Mouse (Mus musculus) midbrain, postnatal 0 days (tissue): ENCODE results near the gene Ttc7b. TPM values are rescaled to one million over a fixed set of nuclear protein-coding genes. Genes with fewer than 3 reads are reported as not detected.

Source experiments
- ATAC-seq: fragments of 200-750 bp; cut with Nextera tagmentation; 2 replicates; pipeline ENCODE4 v1.8.0; 2017; ENCODE audit warnings: moderate number of reproducible peaks, mild to moderate bottlenecking, moderate TSS enrichment, moderate library complexity; ENCODE audit not compliant: low FRiP score
- DNase-seq: peaks from one replicate; pipeline ENCODE4 v3.0.0-alpha.2; 2015; ENCODE audit warnings: low spot score
- H3K27ac ChIP-seq: fragments of 300-500 bp; sonication (generic); 2 replicates; pipeline ENCODE4 v1.5.1; 2014; ENCODE audit warnings: low read depth, mild to moderate bottlenecking, low read length, mixed read lengths
- H3K27me3 ChIP-seq: fragments of 300-500 bp; sonication (generic); 2 replicates; pipeline ENCODE4 v1.6.1; 2014; ENCODE audit warnings: low read length, control low read depth, mixed read lengths; ENCODE audit not compliant: insufficient read depth
- H3K36me3 ChIP-seq: fragments of 300-500 bp; sonication (generic); 2 replicates; pipeline ENCODE4 v1.6.1; 2014; ENCODE audit warnings: low read length, control low read depth, mixed read lengths; ENCODE audit not compliant: insufficient read depth
- H3K4me1 ChIP-seq: fragments of 300-500 bp; sonication (generic); 2 replicates; pipeline ENCODE4 v1.6.1; 2014; ENCODE audit warnings: mild to moderate bottlenecking, control low read depth, antibody characterized with exemption, low read length, mixed read lengths; ENCODE audit not compliant: insufficient read depth
- H3K4me2 ChIP-seq: fragments of 300-500 bp; sonication (generic); 2 replicates; pipeline ENCODE4 v1.6.1; 2014; ENCODE audit warnings: low read depth, mild to moderate bottlenecking, low read length, mixed read lengths; ENCODE audit not compliant: poor library complexity, severe bottlenecking
- H3K4me3 ChIP-seq: fragments of 300-500 bp; sonication (generic); 2 replicates; pipeline ENCODE4 v1.5.1; 2014; ENCODE audit warnings: low read depth, mild to moderate bottlenecking, low read length, moderate library complexity
- H3K9ac ChIP-seq: fragments of 300-500 bp; sonication (generic); replicated peaks from 2 replicates; pipeline ENCODE4 v1.6.1; 2014; ENCODE audit warnings: mild to moderate bottlenecking, low read length, moderate library complexity, mixed read lengths; ENCODE audit not compliant: poor library complexity, severe bottlenecking
- H3K9me3 ChIP-seq: fragments of 300-500 bp; sonication (generic); 2 replicates; pipeline ENCODE4 v1.6.1; 2016; ENCODE audit warnings: low read length, control low read depth
- CTCF ChIP-seq: IDR thresholded peaks from 2 replicates; pipeline ENCODE4 v1.5.1; 2016; ENCODE audit warnings: antibody characterized with exemption, mild to moderate bottlenecking
- WGBS: fragments of 180-500 bp; shearing (Covaris S2); extraction: QIAGEN DNeasy Blood & Tissue Kit; methylation state at CpG from one replicate; pipeline ENCODE4 v1.1.7; 2014; 5-methylcytosine and 5-hydroxymethylcytosine counted together
- polyA plus RNA-seq: library from polyadenylated mRNA; unstranded; fragments of >200 nt; fragmentation: Nextera tagmentation; extraction: Ambion mirVana; gene quantifications from 2 replicates; pipeline ENCODE4 v1.2.1, GENCODE M21; 2015
- total RNA-seq: library from RNA; depleted of rRNA; stranded (reverse); fragments of >200 nt; gene quantifications from 2 replicates; pipeline ENCODE4 v1.2.3, GENCODE M21; 2014

Ttc7b gene
- total and polyA plus RNA-seq, 2 experiments from 2014 or later, result 8.7 to 38.9 TPM

DNA sequence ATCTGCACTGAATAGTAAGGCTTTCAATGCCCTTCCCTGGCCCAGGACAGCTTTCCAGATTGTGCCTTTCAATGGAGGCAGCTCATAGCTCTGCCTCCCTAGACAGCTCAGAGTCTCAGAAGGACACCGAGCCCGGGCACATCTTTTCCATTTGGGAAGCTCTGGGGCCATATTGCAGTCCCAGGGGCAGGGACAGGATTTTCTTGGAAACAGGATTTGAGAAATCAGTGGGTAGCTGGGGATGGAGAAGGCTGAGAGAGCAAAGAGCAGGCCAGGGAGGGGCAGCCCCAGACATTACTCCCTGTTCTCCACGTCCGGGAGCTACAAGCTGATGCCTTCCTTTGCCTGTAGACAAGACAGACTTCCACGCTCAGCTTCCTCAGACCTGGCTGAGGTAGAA is 9.0 kb upstream of the Ttc7b start:
- H3K36me3 ChIP-seq, result no peaks in the 10 kb centered on the region

DNA sequence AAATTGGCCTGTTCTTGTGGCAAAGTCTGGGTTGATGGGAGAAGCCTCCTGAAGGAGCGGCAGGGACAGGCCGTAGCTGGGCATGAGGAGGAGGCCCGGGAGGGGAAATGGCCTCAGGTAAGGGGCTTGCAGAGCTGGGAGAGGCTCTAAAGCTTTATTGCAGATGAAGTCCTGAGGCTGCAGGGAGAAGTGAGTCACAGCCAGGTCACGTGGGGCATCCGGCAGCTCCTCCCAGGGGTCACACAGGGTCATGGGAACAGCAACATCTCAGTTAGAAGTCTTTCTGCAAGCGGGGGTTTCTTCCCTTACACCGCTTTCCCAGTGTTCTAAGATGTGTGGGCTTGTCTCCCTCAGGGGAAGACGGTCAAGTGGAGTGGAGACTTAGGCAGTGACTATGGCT is 8.5 kb upstream of the Ttc7b start:
- no peak for DNase-seq
- Histone ChIP-seq H3K4me1 (peaks cover 4% of the 10 kb centered on the region; the same call in 1 of the 2 replicates), H3K27ac (no peak overlapping the region), H3K27me3 (no peaks in the 10 kb centered on the region), H3K4me2 (no peak overlapping the region), H3K9me3 (no peaks in the 10 kb centered on the region), H3K36me3 (no peaks in the 10 kb centered on the region), H3K4me3 (no peak overlapping the region), H3K9ac (no peak overlapping the region)
- no peak for TF ChIP-seq CTCF
- ATAC-seq, result no peak
- WGBS, result 36% methylated on average over 8 of the region's 8 CpGs

More for the DNA sequence above, 9.0 kb upstream of the Ttc7b start:
- ATAC-seq (no peak), DNase-seq (no peak)
- Histone ChIP-seq H3K27ac (no peak overlapping the region), H3K9me3 (no peaks in the 10 kb centered on the region), H3K4me3 (no peak overlapping the region), H3K4me2 (no peak overlapping the region), H3K9ac (no peak overlapping the region), H3K27me3 (no peaks in the 10 kb centered on the region), H3K4me1 (peaks cover 7% of the 10 kb centered on the region; the same call in 1 of the 2 replicates)
- WGBS, result 73% methylated on average over 5 of the region's 5 CpGs
- TF ChIP-seq CTCF, result no peak

DNA sequence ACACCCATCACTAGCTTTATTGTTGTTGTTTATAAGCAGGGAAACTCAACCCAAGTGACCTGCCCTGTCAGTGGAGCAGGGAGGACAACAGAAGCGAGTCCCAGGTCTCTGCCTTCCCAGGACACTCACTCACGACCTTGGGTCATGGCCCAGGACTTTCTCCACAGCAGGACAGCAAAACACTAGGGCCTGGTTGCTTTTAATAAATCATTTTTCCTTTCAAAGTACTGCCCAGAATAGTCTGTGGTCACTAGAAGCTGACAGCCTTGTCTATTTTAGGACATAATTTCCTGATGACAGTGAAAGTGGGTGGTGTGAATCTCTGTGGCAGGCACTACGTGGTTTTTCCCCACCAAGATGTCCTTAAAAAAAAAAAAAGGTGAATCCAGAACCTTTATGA is 7.6 kb upstream of the Ttc7b start:
- peak overlapping the region; percentile 38; the same call in 1 of the 2 replicates for H3K27ac ChIP-seq
- TF ChIP-seq CTCF, result no peak
- WGBS, result 62% methylated on average over 3 of the region's 3 CpGs
- H3K4me2 ChIP-seq, result peak overlapping the region; percentile 51
- ATAC-seq (peak; percentile 6; the same call in 1 of the 2 replicates), DNase-seq (no peak)
- 0 out of 2 replicates have a peak overlapping the region, but pooled peaks have one; percentile 13 for H3K9ac ChIP-seq
- H3K36me3 ChIP-seq, result no peaks in the 10 kb centered on the region
- no peaks in the 10 kb centered on the region for H3K9me3 ChIP-seq
- H3K27me3 ChIP-seq, result no peaks in the 10 kb centered on the region
- no peak overlapping the region for H3K4me3 ChIP-seq
- H3K4me1 ChIP-seq, result 0 out of 2 replicates have a peak, but pooled peaks cover 3% of the 10 kb centered on the region

DNA sequence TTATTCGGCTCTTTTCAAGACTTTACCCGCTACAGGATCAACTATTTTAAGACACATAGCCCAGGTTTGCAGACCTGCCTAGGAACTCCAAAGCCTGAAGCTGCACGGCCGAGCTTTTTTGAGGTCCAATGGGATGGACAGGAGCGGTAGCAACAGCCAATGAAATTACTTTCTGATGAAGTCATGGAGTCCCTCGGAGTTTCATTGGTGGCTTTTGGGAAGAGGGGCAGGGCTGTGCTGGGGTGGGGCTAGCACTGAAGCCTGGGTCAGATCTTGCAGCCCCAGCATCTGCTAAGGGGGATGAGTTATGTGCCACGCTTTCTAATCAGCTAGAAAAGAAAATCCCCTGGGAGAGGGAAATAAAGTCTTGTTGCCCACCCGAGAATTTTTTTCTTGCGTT is 7.1 kb upstream of the Ttc7b start:
- no peak overlapping the region for H3K9ac ChIP-seq
- 0 out of 2 replicates have a peak, but pooled peaks cover 3% of the 10 kb centered on the region for H3K4me1 ChIP-seq
- no peaks in the 10 kb centered on the region for H3K27me3 ChIP-seq
- peak; percentile 98 for ATAC-seq
- DNase-seq, result peak; percentile 93
- peak overlapping the region; percentile 51 for H3K4me2 ChIP-seq
- peak overlapping the region; percentile 38 for H3K27ac ChIP-seq
- H3K4me3 ChIP-seq, result peak overlapping the region; percentile 22
- WGBS, result 5% methylated on average over 9 of the region's 9 CpGs
- H3K9me3 ChIP-seq, result no peaks in the 10 kb centered on the region
- no peaks in the 10 kb centered on the region for H3K36me3 ChIP-seq
- TF ChIP-seq CTCF, result no peak

DNA sequence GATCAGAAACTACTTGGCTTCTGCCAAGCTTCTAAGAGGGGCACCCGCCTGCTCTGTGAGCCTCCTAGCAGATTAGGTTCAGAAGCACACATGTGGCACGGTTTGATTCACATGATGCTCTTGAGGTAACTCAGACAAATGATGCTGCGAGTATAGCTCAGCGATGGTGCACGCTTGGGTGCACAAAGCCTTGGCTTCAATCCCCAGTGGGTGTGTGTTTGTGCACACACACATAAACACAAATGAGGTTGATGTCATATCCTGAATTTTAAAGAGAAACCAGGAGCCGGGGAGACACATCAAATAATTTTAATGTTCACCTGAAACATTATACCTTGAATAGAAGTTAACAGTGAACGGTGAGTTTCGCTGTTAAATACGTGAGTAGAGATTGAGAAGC is 6.6 kb upstream of the Ttc7b start:
- 46% methylated on average over 9 of the region's 9 CpGs for WGBS
- no peak for TF ChIP-seq CTCF
- Histone ChIP-seq H3K9me3 (no peaks in the 10 kb centered on the region), H3K4me1 (0 out of 2 replicates have a peak, but pooled peaks cover 3% of the 10 kb centered on the region), H3K9ac (no peak overlapping the region), H3K4me3 (peak overlapping the region; percentile 22; the same call in 1 of the 2 replicates), H3K36me3 (no peaks in the 10 kb centered on the region), H3K27me3 (no peaks in the 10 kb centered on the region), H3K27ac (peak overlapping the region; percentile 32), H3K4me2 (peak overlapping the region; percentile 51)
- ATAC-seq, result peak; percentile 28; the same call in 1 of the 2 replicates
- peak; percentile 52 for DNase-seq

GRCm38 (mm10) chr12:100525939-100526338 is 5.3 kb upstream of the Ttc7b start:
- no peak for TF ChIP-seq CTCF
- no peak for ATAC-seq
- Histone ChIP-seq H3K4me1 (0 out of 2 replicates have a peak, but pooled peaks cover 3% of the 10 kb centered on the region), H3K4me2 (no peak overlapping the region), H3K9me3 (no peaks in the 10 kb centered on the region), H3K27me3 (no peaks in the 10 kb centered on the region), H3K4me3 (no peak overlapping the region), H3K27ac (no peak overlapping the region), H3K9ac (no peak overlapping the region), H3K36me3 (no peaks in the 10 kb centered on the region)
- WGBS, result 80% methylated on average over 1 of the region's 1 CpGs
- DNase-seq, result no peak
